Mouse (Mus musculus): ENCODE results near the gene Gm14085.
"Not testable (repeated sequence)": the region's sequence is repeated elsewhere in the genome, so short reads cannot be mapped to it uniquely, and the experiment has no call there.

The Gm14085 gene

DNA sequence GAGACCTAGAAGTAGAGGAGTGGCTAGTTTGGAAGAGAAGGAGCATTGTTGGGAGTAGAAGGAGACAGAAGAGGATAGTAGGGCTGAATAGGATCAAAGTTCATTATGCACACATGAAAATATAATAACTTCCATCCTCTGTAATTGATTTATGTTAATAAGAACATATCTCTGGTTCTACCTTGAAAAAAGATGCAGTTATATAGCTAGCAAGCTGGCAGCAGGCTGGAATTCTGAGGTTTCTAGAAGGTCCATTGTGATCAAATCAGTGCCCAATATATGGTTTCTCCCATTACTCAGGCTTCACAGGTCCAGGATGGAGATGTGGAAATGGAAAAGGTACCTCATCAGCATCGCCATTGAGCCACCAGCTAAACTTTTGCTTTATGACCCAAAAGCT, at the start of gene Gm14085:
Gene Gm14085, plus strand, starts transcription at position 301 of the 400 bp plus-strand sequence.
- no peak for DNase-seq (ENCODE audit: low read depth)

DNA sequence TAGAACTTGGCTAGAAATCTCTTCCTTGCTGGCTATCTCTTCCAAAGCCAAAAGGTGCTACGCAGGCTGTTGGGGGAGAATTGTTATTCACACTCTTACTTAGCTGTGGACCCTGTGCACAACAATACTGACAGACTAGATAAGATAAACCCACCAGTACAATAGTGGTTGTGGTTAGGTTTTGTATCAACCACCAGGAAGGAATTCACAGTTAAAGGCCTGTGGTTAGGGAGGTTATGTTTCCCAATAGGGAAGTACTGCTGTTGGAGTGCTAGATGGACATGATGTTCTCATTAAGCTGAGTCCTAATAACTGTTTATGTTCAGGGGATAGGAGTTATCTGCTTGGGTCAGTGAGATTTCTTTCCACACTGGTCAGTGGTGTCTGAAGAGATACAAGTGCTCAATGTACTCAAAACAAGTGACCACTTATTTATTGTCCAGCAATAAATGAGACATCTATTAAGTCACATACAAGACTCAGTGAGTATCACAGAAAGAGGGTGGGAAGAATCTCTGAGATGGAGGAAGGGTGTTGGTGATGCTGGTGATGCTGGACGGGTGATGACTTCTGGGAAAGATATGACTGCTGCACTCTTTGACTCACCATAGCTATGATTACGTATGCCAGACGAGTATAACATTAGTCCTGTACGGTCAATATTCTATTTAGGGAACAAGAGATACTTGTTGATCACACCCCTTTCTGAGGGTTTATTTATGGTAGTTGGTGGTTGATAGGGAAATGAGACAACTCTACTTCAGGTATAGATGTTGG, 45.8 kb upstream of the Gm14085 start:
- DNase-seq (ENCODE audit: low read depth) = not testable (repeated sequence)

DNA sequence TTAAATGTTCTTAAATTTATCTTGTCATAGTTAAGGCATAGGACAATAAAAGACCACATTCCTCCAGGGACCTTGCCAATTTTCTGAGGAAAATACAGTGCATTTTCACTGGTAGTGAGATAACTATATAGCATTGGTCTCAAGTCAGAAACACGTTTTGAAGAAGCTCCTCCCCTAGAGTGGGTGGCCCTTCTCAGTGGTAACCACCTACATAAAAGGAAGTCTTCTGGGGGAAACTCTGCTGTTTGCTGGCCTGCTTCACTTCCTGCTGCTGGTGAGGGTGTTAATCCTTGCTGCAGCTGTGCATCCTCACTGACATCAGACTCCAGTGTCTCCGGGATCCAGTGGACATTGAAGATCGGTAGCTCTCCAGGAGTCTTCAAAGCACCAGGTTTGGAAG, 44.2 kb upstream of the Gm14085 start:
- DNase-seq (ENCODE audit: low read depth) = not testable (repeated sequence)

DNA sequence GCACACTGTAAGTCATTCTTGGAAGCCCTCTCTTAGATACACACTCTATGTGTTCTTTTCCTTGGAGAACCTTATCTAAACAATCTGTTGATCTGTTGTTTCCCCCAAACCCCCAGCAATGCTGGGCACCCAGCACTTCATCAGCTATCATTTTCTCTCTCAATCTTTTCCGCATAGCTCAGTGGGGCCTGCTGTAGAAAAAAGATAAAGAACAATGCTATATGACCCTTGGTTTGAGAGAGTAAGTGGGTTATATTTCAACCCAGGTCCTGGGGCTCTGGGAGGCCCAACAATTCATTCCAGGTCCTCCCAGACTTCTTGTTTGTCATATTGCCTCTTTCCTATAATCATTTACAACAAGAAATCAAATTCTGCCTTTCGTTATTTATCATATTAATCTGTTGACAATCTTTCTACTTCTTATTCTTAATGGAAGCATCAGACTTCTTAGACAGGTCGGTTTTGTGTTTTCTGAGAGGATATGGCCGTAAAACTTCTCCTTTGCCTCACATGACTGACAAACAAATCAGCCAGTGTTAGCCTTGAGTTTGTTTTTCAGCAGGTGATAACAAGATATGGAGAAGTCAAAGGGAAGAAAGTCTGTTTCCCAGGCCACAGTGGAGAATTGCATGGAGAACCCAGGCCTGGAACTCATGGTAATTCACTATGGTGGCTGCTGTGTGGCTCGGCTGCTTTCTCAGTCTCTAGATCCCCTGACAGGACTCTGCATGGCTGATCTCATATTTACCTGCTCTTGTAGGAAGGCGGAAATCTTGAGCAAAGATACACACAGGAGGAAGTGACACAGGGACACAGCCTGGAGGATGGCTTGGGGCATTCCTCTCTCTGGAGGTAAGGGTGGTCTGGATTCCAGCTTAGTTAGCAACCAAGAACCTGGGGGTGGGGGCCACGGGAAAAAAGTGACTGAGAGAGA, 43.5 kb upstream of the Gm14085 start:
- DNase-seq (ENCODE audit: low read depth) = no peak

DNA sequence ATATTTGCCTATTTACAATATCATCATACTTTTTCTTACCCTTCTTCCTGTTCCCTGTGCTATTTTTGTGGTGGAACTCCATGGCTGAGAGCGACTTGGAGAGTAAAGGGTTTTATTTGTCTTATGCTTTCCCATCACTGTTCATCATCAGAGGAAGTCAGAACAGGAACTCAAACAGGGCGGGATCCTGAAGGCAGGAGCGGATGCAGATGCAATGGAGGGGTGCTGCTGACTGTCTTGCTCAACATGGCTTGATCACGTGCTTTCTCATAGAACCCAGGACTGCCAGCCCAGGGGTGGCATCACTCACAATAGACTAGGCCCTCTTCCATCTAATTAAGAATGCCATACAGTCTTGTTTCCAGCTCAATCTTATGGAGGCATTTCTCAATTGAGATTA, 34.4 kb upstream of the Gm14085 start:
- no peak for DNase-seq (ENCODE audit: low read depth)

DNA sequence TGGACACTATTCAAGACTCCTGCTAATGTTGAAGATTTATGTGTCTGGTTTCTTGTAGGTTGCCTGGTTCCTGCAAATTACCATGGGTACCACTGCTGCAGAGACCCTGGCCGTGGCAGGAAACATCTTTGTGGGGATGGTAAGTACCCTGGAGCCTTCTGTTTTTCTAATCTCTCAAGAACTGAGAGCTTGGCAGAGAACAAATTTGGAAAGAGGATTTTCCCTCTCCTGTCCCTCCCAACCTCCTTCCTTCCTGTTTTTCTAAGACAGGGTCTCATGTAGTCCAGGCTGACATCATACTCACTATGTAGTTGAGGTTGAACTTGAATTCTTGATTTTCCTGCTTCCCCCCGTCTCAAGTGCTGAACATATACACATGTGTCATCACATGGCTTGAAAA, 32.3 kb upstream of the Gm14085 start:
- DNase-seq (ENCODE audit: low read depth) = no peak

DNA sequence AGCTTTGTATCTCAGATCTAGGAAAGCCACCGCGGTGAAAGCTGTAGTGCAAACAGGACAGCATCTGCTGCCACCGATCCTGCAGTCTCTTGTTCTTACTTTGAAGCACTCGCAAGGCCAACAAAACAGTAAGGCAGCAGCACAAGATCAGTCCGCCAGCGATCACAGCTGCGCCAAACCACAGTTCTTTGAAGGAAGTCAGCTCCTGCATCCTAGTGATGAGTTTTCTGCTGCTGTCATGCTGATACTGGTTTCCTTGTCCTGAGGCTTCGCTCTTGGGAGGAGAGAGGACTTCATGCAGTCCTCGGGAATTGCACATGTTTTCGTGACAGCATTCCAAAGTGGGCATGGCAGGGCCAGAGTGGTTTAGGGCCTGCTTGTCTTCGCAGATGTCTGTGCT, 17.8 kb upstream of the Gm14085 start:
- peak; percentile 57 for DNase-seq (ENCODE audit: low read depth)

DNA sequence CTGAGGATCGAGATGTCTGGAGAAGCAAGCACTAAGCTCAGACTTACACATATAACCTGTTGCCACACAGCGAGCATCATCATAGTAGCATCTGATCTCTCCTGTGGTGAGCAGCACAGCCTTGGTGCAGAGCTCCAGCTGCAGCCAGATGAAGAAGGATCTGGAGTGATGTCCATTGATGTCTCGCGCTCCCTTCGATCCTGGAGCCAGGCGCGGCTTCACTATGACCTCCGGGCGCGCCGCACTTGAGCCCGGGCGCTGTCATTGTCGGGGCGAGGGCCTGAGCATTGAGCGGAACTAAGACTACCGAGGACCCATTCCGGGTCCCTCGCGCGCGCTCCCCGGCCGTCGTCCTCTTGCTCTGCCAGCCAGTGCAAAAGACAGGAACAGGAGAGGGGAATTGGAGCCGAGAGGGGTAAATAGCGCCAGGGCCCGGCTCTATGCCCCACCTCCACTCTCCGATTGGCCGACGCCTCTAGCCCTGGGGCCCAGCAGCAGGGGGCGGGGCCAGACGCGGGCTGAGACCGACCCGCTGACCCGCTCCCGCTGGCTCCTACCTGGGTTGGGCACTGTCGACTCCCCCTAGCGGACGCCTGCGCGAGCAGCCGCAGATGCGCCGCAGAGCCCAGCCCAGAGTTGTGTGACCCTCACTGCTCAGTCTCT, 17.3 kb upstream of the Gm14085 start:
- DNase-seq (ENCODE audit: low read depth) = peak; percentile 94

DNA sequence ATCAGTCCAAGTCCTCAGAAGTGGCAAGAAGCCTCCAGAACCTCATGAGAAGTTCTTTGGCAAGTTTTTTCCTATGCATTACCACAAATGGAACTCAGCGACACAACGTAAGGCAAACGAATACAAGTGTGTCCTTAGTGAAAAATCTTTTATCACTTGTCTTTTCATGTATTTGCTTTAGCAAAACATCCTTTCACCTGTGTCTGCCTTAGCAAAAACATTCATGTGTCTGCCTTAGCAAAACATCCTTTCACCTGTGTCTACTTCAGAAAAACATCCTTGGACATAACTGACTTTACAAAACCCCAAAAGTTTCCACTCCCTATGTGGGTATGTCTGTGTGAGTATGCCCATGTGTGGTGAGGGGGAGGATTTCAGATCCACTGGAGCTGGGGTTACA, 15.5 kb upstream of the Gm14085 start:
- peak; percentile 66 for DNase-seq (ENCODE audit: low read depth)

DNA sequence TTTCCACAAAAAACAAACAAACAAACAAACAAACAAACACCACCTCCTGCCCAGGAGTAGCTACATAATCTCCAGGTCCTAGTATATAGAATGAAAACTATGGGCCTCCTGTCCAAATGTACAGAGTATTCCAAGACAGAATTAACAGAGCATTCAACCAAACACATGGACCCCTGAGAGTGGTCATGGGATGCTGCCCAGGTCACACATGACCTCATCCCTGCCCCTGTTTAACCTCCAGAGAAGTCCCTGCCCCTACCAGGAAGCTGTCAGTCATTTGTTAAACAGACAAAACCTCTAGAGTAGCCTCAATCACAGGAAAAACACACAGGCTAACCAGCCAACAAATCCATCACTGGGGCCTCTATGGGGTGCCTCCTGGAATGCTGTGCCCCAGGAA, 8.2 kb upstream of the Gm14085 start:
- DNase-seq (ENCODE audit: low read depth) = no peak

DNA sequence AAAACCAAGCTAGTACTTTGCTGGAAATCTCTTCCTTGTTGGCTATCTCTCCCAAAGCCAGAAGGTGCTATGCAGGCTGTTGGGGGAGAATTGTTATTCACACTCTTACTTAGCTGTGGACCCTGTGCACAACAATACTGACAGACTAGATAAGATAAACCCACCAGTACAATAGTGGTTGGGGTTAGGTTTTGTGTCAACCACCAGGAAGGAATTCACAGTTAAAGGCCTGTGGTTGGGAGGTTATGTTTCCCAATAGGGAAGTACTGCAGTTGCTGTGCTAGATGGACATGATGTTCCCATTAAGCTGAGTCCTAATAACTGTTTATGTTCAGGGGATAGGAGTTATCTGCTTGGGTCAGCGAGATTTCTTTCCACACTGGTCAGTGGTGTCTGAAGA, 954 bp upstream of the Gm14085 start:
- DNase-seq (ENCODE audit: low read depth) = not testable (repeated sequence)

DNA sequence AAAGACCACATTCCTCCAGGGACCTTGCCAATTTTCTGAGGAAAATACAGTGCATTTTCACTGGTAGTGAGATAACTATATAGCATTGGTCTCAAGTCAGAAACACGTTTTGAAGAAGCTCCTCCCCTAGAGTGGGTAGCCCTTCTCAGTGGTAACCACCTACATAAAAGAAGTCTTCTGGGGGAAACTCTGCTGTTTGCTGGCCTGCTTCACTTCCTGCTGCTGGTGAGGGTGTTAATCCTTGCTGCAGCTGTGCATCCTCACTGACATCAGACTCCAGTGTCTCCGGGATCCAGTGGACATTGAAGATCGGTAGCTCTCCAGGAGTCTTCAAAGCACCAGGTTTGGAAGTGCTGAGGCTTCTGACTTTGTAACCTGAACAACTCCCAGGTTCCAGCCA, 913 bp downstream of the Gm14085 start:
- not testable (repeated sequence) for DNase-seq (ENCODE audit: low read depth)

DNA sequence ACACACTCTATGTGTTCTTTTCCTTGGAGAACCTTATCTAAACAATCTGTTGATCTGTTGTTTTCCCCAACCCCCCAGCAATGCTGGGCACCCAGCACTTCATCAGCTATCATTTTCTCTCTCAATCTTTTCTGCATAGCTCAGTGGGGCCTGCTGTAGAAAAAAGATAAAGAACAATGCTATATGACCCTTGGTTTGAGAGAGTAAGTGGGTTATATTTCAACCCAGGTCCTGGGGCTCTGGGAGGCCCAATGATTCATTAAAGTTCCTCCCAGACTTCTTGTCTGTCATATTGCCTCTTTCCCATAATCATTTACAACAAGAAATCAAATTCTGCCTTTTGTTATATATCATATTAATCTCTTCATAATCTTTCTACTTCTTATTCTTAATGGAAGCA, 1.4 kb downstream of the Gm14085 start:
- not testable (repeated sequence) for DNase-seq (ENCODE audit: low read depth)

DNA sequence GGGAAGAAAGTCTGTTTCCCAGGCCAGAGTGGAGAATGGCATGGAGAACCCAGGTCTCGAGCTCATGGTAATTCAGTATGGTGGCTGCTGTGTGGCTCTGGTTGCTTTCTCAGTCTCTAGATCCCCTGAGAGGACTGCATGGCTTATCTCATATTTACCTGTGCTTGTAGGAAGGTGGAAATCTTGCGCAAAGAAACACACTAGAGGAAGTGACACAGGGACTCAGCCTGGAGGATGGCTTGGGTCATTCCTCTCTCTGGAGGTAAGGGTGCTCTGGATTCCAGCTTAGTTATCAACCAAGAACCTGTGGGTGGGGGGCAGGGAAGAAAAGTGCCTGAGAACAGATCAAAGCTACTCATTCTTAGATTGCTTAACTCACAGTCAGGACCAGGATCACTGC, 1.9 kb downstream of the Gm14085 start:
- no peak for DNase-seq (ENCODE audit: low read depth)

DNA sequence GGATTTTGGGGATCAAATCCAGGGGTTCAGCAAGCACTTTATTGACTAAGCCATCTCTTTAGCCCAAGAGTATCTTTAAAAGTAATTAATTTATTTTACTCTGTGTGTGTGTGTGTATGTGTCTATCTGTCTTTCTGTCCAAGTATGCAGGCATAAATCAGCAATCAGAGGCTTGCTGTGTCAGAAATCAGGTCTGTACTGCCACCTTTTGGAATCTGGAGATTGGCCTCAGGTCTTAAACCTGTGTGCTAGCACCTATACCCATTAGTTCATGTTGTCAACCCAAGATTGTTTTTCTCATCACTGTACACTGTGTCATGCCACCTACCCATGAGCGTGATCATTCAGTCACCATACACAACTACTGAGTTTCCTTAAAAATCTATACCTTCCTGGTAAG, 45.0 kb downstream of the Gm14085 start:
- peak; percentile 26 for DNase-seq (ENCODE audit: low read depth)

DNA sequence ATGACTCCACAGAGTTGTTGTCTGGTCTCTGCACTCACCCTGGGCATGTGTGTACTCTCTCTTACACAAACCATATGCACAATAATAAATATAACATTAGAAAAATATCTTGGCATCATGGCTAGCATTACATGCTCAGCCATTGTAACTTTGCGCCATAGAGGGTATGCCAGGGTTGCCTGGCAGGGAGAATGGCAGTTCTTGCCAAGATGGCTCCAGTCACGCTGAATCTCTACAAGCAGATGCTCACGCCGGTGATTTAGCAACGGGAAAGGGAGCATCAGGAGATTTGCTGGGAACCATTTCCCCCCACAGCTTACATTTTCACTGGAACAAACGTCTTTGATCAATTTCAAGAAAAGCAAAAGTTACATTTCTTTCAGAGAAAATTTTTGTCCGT, 46.5 kb downstream of the Gm14085 start:
- no peak for DNase-seq (ENCODE audit: low read depth)

DNA sequence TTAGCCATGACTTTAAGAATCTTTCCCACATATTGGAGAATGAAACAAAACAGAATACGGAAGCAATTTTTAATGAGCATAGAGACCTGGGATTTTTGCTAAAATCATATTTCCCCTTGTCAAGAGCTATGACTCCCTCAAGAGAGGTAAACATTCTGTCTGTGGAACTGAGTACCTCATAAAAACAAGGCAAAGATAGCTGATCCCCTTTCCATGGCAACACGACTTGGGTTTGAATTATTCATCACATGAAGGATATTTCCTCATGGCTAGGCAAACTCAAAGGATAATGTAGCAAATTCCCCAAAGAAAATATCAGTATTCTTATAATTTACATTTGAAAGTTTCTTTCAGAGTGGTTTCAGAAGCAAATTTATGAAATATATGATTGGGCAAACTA, 47.0 kb downstream of the Gm14085 start:
- DNase-seq (ENCODE audit: low read depth) = no peak

DNA sequence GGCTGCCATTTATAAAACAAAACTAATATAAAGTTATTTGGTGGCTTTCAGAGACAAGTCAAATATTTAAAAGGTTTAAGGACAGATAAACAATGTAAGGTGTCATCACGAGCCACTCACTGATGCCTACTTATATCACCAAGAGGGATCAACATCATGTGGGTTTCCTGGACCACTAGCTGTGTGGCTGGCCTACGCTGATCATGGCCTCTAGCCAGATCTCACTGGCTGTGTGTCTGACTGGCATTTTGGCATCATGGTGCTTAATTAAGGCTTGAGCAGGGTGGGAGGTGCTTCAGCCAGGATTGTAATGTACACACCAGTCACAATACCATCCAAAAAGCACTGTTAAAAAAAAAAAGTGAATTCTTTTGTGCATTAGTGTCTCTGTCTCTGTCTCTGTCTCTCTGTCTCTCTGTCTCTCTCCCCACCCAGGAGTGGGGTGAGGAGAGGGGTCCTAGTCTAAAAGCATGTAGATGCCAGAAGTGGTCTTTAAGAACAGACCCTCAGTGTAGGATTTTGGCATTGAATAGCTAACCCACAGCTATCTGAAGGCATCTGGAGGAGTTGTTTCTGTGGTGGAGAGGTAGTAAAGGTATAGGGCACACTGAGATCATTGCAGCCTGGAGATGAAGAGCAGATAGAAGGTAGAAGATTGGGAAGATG, 47.5 kb downstream of the Gm14085 start:
- no peak for DNase-seq (ENCODE audit: low read depth)

DNA sequence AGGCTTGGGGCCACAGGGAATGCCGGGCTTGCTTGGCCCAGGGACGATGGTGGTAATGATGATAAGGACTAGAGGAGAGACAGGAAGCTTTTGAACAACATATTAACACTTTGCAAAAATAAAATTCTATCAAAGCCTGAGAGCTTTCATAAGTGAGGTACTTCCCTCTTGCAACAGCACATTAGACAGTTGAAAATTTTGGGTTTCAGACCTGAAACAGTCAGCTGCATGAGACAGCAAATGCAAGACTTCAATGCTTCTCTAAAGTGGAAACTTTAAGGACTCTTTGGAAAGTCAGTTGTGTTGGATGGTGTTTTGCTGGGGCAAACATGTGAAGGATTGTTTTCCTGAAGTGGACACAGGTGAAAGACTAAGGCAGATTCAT, 48.1 kb downstream of the Gm14085 start:
- DNase-seq (ENCODE audit: low read depth) = no peak

DNA sequence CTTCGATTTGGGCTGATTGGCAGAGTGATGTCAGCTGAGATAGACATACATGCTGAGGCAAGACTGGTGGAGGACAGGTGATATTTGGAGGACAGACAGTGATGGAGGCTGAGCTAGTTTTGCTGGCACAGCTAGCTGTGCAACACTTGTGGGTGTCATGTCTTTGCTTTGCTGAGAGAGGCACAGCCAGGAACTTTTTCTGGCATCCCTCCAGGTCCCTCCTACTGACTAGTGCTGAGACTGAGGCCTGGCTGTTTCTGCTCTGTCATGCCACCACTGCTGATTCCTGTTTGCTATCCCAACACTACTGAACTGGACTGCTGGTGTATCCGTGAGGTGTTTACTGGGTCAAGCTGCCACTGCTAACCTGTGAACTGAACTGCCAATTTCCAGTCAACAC, 48.6 kb downstream of the Gm14085 start:
- no peak for DNase-seq (ENCODE audit: low read depth)

DNA sequence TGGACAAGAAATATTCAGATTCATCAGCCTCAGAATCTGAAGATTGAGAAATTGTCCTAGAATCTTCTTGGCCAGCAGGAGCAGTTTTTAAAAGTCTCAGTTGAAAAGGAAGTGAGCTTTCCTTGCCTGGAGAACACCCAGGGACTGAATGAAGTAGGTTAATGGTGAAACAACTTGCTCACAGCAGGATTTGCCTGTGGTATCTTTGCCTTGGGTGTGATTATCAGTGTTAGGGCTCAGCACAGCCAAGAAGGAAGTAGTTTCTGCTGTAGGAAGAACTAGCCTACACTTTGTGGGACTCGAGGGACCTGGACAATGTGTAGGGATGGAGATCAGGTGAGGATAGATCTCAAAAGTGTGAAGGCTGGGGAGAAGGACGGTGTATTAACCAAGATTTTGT, 49.9 kb downstream of the Gm14085 start:
- no peak for DNase-seq (ENCODE audit: low read depth)

DNA sequence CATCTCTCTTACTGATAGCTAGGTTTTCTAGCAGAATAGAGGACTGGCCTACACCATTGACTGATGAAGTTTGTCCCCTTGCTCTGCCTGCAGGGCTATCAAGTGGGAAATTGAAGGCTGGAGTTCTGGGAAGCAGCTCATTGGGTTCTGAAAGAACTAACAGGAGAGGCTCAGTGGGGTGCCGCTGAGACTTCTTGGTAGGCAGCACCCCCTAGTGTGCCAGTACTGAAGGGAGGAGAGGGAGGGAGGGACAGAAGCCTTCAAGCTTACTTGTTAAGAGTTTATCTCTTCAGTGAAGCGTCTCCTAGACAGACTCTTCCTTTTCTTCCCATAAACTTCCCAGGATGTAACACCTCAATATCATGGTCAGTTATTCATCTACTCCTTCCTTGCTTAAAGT, 73.6 kb downstream of the Gm14085 start:
- DNase-seq (ENCODE audit: low read depth) = peak; percentile 64

Measured in induced T-regulatory cell, adult 2 months (primary cell).